Mouse (Mus musculus): ENCODE data around the gene Incenp. TPM values are rescaled to one million over a fixed set of nuclear protein-coding genes. Genes with fewer than 3 reads are reported as not detected.
A peak's percentile ranks its signal among the peaks of the same experiment; 100 is the strongest.

Incenp gene
- 23.1 and 26.8 TPM in 2 replicates for polyA plus RNA-seq (2012; rRNA removed)

GRCm38 (mm10) chr19:9899072-9899779 lies at the start of gene Incenp:
TSS of gene Incenp (minus strand) at chr19:9899551.
- Histone ChIP-seq H3K27me3 (ENCODE audit: control insufficient read depth, insufficient read depth, low read length) (no peaks in the 10 kb centered on the region), H3K36me3 (ENCODE audit: control insufficient read depth, insufficient read depth, low read length) (peaks cover under 1% of the 10 kb centered on the region; the same call in 1 of the 2 replicates), H3K27ac (ENCODE audit: control insufficient read depth, insufficient read depth, low read depth, low read length) (peak within 1 kb of the TSS; percentile 96), H3K4me1 (ENCODE audit: control insufficient read depth, insufficient read depth, low read length) (peaks cover 5% of the 10 kb centered on the region), H3K4me3 (ENCODE audit: control insufficient read depth, low read depth, low read length) (peak within 1 kb of the TSS; percentile 98)
- TF ChIP-seq POLR2A (IDR thresholded peaks at IDR 0.05; ENCODE audit: control insufficient read depth, low read depth, low read length) (peak; percentile 90), CTCF (IDR thresholded peaks at IDR 0.05; ENCODE audit: control insufficient read depth, insufficient read depth, insufficient replicate concordance, low read depth, low read length) (no peak)

GRCm38 (mm10) chr19:9946986-9947385 lies 47.6 kb upstream of the Incenp start:
- Histone ChIP-seq H3K27me3 (ENCODE audit: control insufficient read depth, insufficient read depth, low read length) (no peaks in the 10 kb centered on the region), H3K4me3 (ENCODE audit: control insufficient read depth, low read depth, low read length) (no peak overlapping the region), H3K27ac (ENCODE audit: control insufficient read depth, insufficient read depth, low read depth, low read length) (no peak overlapping the region), H3K36me3 (ENCODE audit: control insufficient read depth, insufficient read depth, low read length) (no peaks in the 10 kb centered on the region), H3K4me1 (ENCODE audit: control insufficient read depth, insufficient read depth, low read length) (no peaks in the 10 kb centered on the region)
- TF ChIP-seq POLR2A (IDR thresholded peaks at IDR 0.05; ENCODE audit: control insufficient read depth, low read depth, low read length) (no peak), CTCF (IDR thresholded peaks at IDR 0.05; ENCODE audit: control insufficient read depth, insufficient read depth, insufficient replicate concordance, low read depth, low read length) (no peak)

GRCm38 (mm10) chr19:9945800-9946564 lies 46.6 kb upstream of the Incenp start:
- H3K4me3 ChIP-seq (ENCODE audit: control insufficient read depth, low read depth, low read length) = no peak overlapping the region
- H3K4me1 ChIP-seq (ENCODE audit: control insufficient read depth, insufficient read depth, low read length) = no peaks in the 10 kb centered on the region
- H3K36me3 ChIP-seq (ENCODE audit: control insufficient read depth, insufficient read depth, low read length) = no peaks in the 10 kb centered on the region
- H3K27me3 ChIP-seq (ENCODE audit: control insufficient read depth, insufficient read depth, low read length) = no peaks in the 10 kb centered on the region
- TF ChIP-seq CTCF (IDR thresholded peaks at IDR 0.05; ENCODE audit: control insufficient read depth, insufficient read depth, insufficient replicate concordance, low read depth, low read length) (no peak), POLR2A (IDR thresholded peaks at IDR 0.05; ENCODE audit: control insufficient read depth, low read depth, low read length) (no peak)
- H3K27ac ChIP-seq (ENCODE audit: control insufficient read depth, insufficient read depth, low read depth, low read length) = no peak overlapping the region

GRCm38 (mm10) chr19:9942539-9943533 lies 43.5 kb upstream of the Incenp start:
- Histone ChIP-seq H3K4me1 (ENCODE audit: control insufficient read depth, insufficient read depth, low read length) (0 out of 2 replicates have a peak, but pooled peaks cover 3% of the 10 kb centered on the region), H3K4me3 (ENCODE audit: control insufficient read depth, low read depth, low read length) (no peak overlapping the region), H3K27ac (ENCODE audit: control insufficient read depth, insufficient read depth, low read depth, low read length) (no peak overlapping the region), H3K27me3 (ENCODE audit: control insufficient read depth, insufficient read depth, low read length) (no peaks in the 10 kb centered on the region), H3K36me3 (ENCODE audit: control insufficient read depth, insufficient read depth, low read length) (no peaks in the 10 kb centered on the region)
- TF ChIP-seq POLR2A (IDR thresholded peaks at IDR 0.05; ENCODE audit: control insufficient read depth, low read depth, low read length) = no peak
- TF ChIP-seq CTCF (IDR thresholded peaks at IDR 0.05; ENCODE audit: control insufficient read depth, insufficient read depth, insufficient replicate concordance, low read depth, low read length) = no peak

GRCm38 (mm10) chr19:9941809-9942208 lies 42.5 kb upstream of the Incenp start:
- Histone ChIP-seq H3K4me1 (ENCODE audit: control insufficient read depth, insufficient read depth, low read length) (0 out of 2 replicates have a peak, but pooled peaks cover 3% of the 10 kb centered on the region), H3K36me3 (ENCODE audit: control insufficient read depth, insufficient read depth, low read length) (no peaks in the 10 kb centered on the region), H3K4me3 (ENCODE audit: control insufficient read depth, low read depth, low read length) (no peak overlapping the region), H3K27me3 (ENCODE audit: control insufficient read depth, insufficient read depth, low read length) (no peaks in the 10 kb centered on the region), H3K27ac (ENCODE audit: control insufficient read depth, insufficient read depth, low read depth, low read length) (no peak overlapping the region)
- TF ChIP-seq POLR2A (IDR thresholded peaks at IDR 0.05; ENCODE audit: control insufficient read depth, low read depth, low read length) (no peak), CTCF (IDR thresholded peaks at IDR 0.05; ENCODE audit: control insufficient read depth, insufficient read depth, insufficient replicate concordance, low read depth, low read length) (no peak)

- TF ChIP-seq CTCF (IDR thresholded peaks at IDR 0.05; ENCODE audit: control insufficient read depth, insufficient read depth, insufficient replicate concordance, low read depth, low read length) (no peak), POLR2A (IDR thresholded peaks at IDR 0.05; ENCODE audit: control insufficient read depth, low read depth, low read length) (no peak)
- Histone ChIP-seq H3K27ac (ENCODE audit: control insufficient read depth, insufficient read depth, low read depth, low read length) (no peak overlapping the region), H3K4me1 (ENCODE audit: control insufficient read depth, insufficient read depth, low read length) (0 out of 2 replicates have a peak, but pooled peaks cover 3% of the 10 kb centered on the region), H3K36me3 (ENCODE audit: control insufficient read depth, insufficient read depth, low read length) (no peaks in the 10 kb centered on the region), H3K27me3 (ENCODE audit: control insufficient read depth, insufficient read depth, low read length) (no peaks in the 10 kb centered on the region), H3K4me3 (ENCODE audit: control insufficient read depth, low read depth, low read length) (no peak overlapping the region)
These were observed 41.6 kb upstream of the Incenp start for GRCm38 (mm10) chr19:9940903-9941302.
